Mouse (Mus musculus) neutrophil, adult 83 days (primary cell): ENCODE measurements around the gene Ifitm1. TPM values are rescaled to one million over a fixed set of nuclear protein-coding genes. Genes with fewer than 3 reads are reported as not detected.

Experiments used
- total RNA-seq, 2 experiments: library from RNA; stranded (reverse); gene quantifications; one replicate each; pipeline ENCODE4 v1.2.4; 2023

Ifitm1 gene
- 100 to 1,000 TPM; 245 to 419 TPM for total RNA-seq

DNA sequence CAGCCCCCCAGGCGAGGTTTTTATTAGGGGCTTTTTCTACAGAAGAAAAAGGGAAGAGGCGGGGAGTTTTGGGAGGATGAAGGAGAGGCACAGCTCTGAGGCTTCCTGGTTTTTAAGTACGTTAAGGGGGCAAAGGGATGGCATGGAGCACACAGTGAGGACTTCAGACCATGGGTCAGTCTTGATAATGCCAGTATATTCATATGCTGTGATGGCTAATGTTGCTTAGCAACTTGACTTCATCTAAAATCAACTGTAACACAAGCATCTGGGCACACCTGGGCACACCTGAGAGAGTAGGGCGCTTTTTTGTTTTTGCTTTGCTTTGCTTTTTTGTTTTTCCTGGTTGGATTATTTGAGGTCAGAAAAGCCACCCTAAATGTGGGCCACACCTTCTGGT is at the start of gene Ifitm1:
Gene Ifitm1 (plus strand): TSS at position 301 of the 400 bp plus-strand sequence.

GRCm38 (mm10) chr7:140920418-140921029 is 46.5 kb upstream of the Ifitm1 start, which contains the start of gene Nlrp6:
Gene Nlrp6 (plus strand): TSS chr7:140920902.

DNA sequence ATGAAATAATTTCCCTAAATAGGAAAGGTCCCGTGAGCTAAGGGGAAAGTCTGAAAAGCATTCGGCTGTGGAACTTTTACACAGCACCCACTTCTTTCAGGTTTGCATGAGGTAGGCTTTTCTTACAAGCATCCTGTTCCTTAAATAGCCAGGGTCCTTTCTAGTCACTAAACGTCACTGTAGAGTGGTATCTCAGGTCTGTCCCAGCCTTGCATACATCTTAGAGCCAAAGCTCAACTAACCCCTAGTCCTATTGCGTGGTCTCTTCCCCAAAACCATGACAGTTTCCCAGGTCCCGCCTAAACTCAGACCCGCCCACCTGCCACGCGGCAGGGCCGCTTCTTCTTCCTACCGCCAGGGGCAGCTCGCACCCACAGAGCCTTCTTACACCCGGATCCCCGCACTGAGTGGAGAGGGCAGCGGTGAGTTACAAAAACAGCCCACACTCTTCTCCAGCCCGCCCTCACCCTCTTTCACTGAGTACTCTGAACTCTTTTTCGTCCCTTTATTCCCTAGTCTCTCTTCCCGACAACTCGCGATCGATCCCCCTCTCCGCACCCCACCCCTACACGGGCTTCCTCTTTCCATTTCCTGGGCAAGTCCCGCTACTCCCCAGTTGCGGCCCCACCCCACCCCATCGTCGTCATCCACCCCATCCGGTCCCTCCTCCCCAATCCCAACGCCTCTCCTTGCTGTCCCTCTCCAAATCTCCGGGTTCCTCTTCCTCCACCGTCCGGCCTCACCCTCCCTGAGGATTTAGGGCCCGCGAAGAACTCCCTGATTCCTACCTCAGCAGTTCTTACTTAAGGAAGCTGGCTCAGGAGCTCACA is 25.6 kb upstream of the Ifitm1 start, which contains the start of gene Pgghg:
Gene Pgghg (plus strand): TSS at position 170 of the 830 bp plus-strand sequence.

DNA sequence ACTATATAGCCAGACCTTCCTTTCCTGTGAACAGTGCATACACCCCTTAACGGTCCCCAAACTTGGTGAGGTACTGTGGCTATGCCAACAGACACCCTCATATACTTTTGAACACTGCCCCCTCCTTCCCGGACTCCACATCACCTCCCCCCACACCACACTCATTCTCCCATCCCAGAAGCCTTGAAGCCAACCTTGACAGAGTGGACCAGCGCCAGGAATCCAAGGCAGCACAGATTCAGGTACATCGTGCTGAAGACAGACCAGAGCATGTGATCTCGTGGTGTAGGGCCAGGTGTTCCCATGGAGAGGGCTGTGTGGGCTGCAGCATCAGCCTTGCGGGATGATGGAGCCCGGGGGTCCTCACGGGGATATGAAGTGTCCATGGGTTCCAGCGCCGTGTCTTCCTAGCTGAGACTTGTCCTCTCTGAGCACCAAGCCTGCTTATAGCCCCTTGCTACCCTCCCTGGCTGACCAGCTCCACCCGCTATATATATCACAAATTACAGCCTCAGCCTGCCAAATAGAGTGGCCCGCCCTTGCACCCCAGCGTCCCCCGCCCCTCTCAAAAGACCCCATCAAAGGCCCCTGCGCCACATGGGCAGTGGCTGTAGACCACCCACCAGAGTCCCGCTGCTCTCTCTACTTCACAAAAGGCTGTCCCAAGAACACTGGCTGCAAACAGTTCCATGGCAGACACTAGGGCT is 17.0 kb upstream of the Ifitm1 start, which contains the start of gene Ifitm5:
Gene Ifitm5 (minus strand): TSS at position 468 of the 707 bp plus-strand sequence.

DNA sequence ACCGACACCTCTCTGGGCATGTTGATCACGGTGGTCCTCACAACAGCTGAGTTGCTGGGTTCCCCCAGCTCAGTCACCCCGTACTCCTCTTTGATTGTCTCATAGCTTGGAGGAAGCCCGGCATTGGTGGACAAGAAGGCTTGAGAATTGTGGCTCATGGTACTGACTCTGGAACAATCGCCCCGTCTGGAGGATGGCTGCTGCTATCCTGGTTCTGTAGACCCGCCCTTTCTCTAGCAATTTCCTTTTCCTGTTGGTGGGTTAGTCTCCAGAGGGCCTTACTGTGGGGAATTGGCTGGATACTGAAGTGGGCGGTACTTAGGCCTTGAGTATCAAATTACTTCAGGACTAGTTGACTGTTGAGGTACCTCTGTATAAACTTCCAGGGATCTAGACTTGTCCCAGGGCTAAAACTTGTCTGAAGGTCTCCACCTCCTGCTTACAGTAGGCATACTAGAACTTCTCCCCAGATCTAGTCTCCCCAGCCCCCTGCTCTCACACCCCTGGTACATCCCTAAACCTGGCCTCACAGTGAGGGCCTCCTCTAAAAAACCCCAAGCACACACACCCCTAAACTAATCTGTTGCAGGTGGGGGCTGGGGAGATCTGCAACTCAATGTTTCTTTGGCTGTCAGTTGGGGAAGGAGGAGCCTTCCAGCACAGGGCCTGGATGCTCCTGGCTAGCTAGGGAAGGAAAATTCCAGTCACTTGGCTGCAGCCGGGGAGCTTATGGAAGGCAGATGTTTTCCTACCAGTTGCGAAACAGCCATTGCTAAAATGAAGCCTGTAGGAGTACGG is 11.1 kb upstream of the Ifitm1 start, which contains the start of the genes Gm45717 and Ifitm2:
Gene Gm45717 (minus strand): TSS at position 180 of the 798 bp plus-strand sequence.
Gene Ifitm2 (minus strand): TSS at position 230 of the 798 bp plus-strand sequence.

DNA sequence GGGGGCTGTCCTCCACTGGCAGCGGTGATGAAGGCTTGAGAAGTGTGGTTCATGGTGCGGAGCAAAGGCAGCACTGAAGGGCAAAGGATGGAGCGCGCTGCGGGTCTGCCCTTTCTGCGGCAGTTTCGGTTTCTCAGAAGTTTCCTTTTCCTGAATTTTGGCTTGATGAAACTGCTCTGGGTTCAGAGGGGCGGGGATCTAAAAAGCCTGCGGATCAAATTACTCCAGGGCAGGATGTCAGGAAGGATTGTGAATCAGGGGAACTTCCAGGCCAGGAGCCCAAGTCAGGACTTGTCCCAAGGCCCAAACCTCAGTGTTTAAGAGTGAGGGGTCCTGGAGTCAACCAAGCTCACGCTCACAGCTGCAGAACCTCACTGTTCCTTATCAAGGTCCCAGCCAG is 43.6 kb downstream of the Ifitm1 start, which contains the start of gene Ifitm3:
Gene Ifitm3 (minus strand): TSS at position 178 of the 400 bp plus-strand sequence.

DNA sequence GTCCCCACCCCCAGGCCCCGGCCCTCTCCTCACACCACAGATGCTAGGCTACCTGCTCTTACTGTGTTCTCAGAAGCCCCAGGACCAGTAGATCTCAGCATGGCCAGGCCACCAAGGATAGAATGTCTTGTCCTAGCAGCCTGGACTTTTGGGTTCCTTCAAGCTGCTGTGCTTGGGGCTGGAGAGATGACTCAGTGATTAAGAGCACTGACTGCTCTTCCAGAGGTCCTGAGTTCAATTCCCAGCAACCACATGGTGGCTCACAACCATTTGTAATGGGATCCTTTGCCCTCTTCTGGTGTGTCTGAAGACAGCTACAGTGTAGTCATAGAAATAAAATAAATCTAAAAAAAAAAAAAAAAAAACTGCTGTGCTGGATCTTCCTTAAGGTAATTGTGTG is 50.8 kb downstream of the Ifitm1 start, which contains the start of gene Ifitm6:
Gene Ifitm6 (minus strand): TSS at position 101 of the 400 bp plus-strand sequence.

Other genes starting within 250 kb of the Ifitm1 start
- not detected for gene Cyp2e1, start 203.5 kb upstream of the Ifitm1 start, total RNA-seq
- not detected for gene Syce1, start 179.4 kb upstream of the Ifitm1 start, total RNA-seq
- not detected for gene Zfp941, start 145.0 kb upstream of the Ifitm1 start, total RNA-seq
- not detected for gene Urah, start 132.2 kb upstream of the Ifitm1 start, total RNA-seq
- gene Scgb1c1, start 121.7 kb upstream of the Ifitm1 start, total RNA-seq = not detected
- gene Odf3, start 119.4 kb upstream of the Ifitm1 start, total RNA-seq = not detected
- not detected for gene Gm45785, start 110.9 kb upstream of the Ifitm1 start, total RNA-seq
- 100 to 1,000 TPM in 1 of 2 experiments, 10 to 100 TPM in 1; 87.9 to 102 TPM for gene Ric8a, start 110.3 kb upstream of the Ifitm1 start, total RNA-seq
- 10 to 100 TPM; 22.0 to 22.9 TPM for gene Bet1l, start 109.6 kb upstream of the Ifitm1 start, total RNA-seq
- 10 to 100 TPM; 93.4 to 95.3 TPM for gene Psmd13, start 85.3 kb upstream of the Ifitm1 start, total RNA-seq
- 10 to 100 TPM; 12.0 to 13.0 TPM for gene Sirt3, start 84.9 kb upstream of the Ifitm1 start, total RNA-seq
- gene Cox8b, start 66.8 kb upstream of the Ifitm1 start, total RNA-seq = not detected
- gene Nlrp6, start 46.3 kb upstream of the Ifitm1 start, total RNA-seq = not detected
- 10 to 100 TPM; 28.1 to 34.5 TPM for gene Pgghg, start 25.8 kb upstream of the Ifitm1 start, total RNA-seq
- 1 to 10 TPM; 1.3 to 2.7 TPM for gene Ifitm5, start 16.9 kb upstream of the Ifitm1 start, total RNA-seq
- not detected for gene Gm45717, start 11.3 kb upstream of the Ifitm1 start, total RNA-seq
- 100 to 1,000 TPM; 421 to 568 TPM for gene Ifitm2, start 11.2 kb upstream of the Ifitm1 start, total RNA-seq
- gene Ifitm3, start 43.5 kb downstream of the Ifitm1 start, total RNA-seq = 100 to 1,000 TPM; 508 to 583 TPM
- gene Ifitm6, start 50.7 kb downstream of the Ifitm1 start, total RNA-seq = 1,000 to 10,000 TPM in 1 of 2 experiments, 100 to 1,000 TPM in 1; 867 to 1,003 TPM
- gene Gm17387, start 61.9 kb downstream of the Ifitm1 start, total RNA-seq = not detected
- gene B4galnt4, start 93.9 kb downstream of the Ifitm1 start, total RNA-seq = 1 to 10 TPM in 1 of 2 experiments, under 1 TPM in 1; 0.73 to 1.3 TPM
- 1 to 10 TPM; 3.7 to 4.0 TPM for gene Pkp3, start 111.0 kb downstream of the Ifitm1 start, total RNA-seq
- gene Sigirr, start 133.4 kb downstream of the Ifitm1 start, total RNA-seq = 1 to 10 TPM; 5.3 to 6.2 TPM
- not detected for gene Ano9, start 150.6 kb downstream of the Ifitm1 start, total RNA-seq
- gene Ptdss2, start 155.2 kb downstream of the Ifitm1 start, total RNA-seq = 10 to 100 TPM; 20.7 to 23.3 TPM
- 10 to 100 TPM; 83.3 to 88.8 TPM for gene Rnh1, start 205.6 kb downstream of the Ifitm1 start, total RNA-seq
- 10 to 100 TPM; 25.7 to 32.3 TPM for gene Hras, start 226.8 kb downstream of the Ifitm1 start, total RNA-seq
- 1 to 10 TPM; 3.9 to 6.0 TPM for gene Lrrc56, start 226.9 kb downstream of the Ifitm1 start, total RNA-seq
- gene Lmntd2, start 246.9 kb downstream of the Ifitm1 start, total RNA-seq = not detected
- gene Rassf7, start 248.6 kb downstream of the Ifitm1 start, total RNA-seq = 1 to 10 TPM; 4.7 to 7.6 TPM